Mouse (Mus musculus): ENCODE measurements around the gene Dcst1.

Dcst1 gene

GRCm38 (mm10) chr3:89360237-89360636 lies 4.8 kb downstream of the Dcst1 start:
- no peak for DNase-seq

GRCm38 (mm10) chr3:89359630-89360029 lies 5.4 kb downstream of the Dcst1 start:
- DNase-seq, result no peak

GRCm38 (mm10) chr3:89356029-89356428 lies 9.0 kb downstream of the Dcst1 start:
- DNase-seq, result no peak

- DNase-seq, result no peak
Observed at GRCm38 (mm10) chr3:89355512-89355902, 9.5 kb downstream of the Dcst1 start.

GRCm38 (mm10) chr3:89354816-89355511 lies 10.1 kb downstream of the Dcst1 start:
- peak; percentile 84 to 88 for DNase-seq

GRCm38 (mm10) chr3:89351271-89351670 lies 13.8 kb downstream of the Dcst1 start:
- DNase-seq, result no peak

- peak; percentile 88 to 93 for DNase-seq
Observed at GRCm38 (mm10) chr3:89349869-89350501, 15.1 kb downstream of the Dcst1 start, which contains the start of gene Adam15. Gene Adam15, minus strand, starts transcription at chr3:89349996.

- DNase-seq, result peak; percentile 83 to 86
Observed at GRCm38 (mm10) chr3:89348911-89349868, 15.9 kb downstream of the Dcst1 start.

- DNase-seq, result no peak
Observed at GRCm38 (mm10) chr3:89347916-89348315, 17.1 kb downstream of the Dcst1 start.

GRCm38 (mm10) chr3:89346815-89347540 lies 18.1 kb downstream of the Dcst1 start:
- DNase-seq, result no peak

GRCm38 (mm10) chr3:89343279-89343678 lies 21.8 kb downstream of the Dcst1 start:
- no peak for DNase-seq

GRCm38 (mm10) chr3:89341794-89342193 lies 23.3 kb downstream of the Dcst1 start:
- DNase-seq, result no peak

GRCm38 (mm10) chr3:89340465-89340864 lies 24.6 kb downstream of the Dcst1 start:
- DNase-seq, result peak; percentile 64 to 78

- DNase-seq, result peak; percentile 59 to 72
Observed at GRCm38 (mm10) chr3:89339416-89339815, 25.6 kb downstream of the Dcst1 start.

- peak; percentile 49 to 60 for DNase-seq
Observed at GRCm38 (mm10) chr3:89337721-89338578, 27.1 kb downstream of the Dcst1 start, which contains the start of gene Efna4. Gene Efna4, minus strand, starts transcription at chr3:89338028.

GRCm38 (mm10) chr3:89337062-89337720 lies 27.9 kb downstream of the Dcst1 start:
- no peak for DNase-seq

- DNase-seq, result no peak
Observed at GRCm38 (mm10) chr3:89336529-89336928, 28.5 kb downstream of the Dcst1 start.

GRCm38 (mm10) chr3:89333053-89333452 lies 32.0 kb downstream of the Dcst1 start:
- no peak for DNase-seq

- no peak for DNase-seq
Observed at GRCm38 (mm10) chr3:89332476-89332875, 32.6 kb downstream of the Dcst1 start.

- no peak for DNase-seq
Observed at GRCm38 (mm10) chr3:89332013-89332412, 33.0 kb downstream of the Dcst1 start.

GRCm38 (mm10) chr3:89331561-89331960 lies 33.5 kb downstream of the Dcst1 start:
- no peak for DNase-seq
